Mouse (Mus musculus): ENCODE results near the gene Arhgef3. TPM values are rescaled to one million over a fixed set of nuclear protein-coding genes. Genes with fewer than 3 reads are reported as not detected.

Arhgef3 gene
- total RNA-seq, 2 experiments from 2014 or later: 29.9 to 44.1 TPM

GRCm38 (mm10) chr14:27379404-27379803 lies 264.7 kb downstream of the Arhgef3 start:
- peak in 1 of 2 experiments; percentile 37 for DNase-seq

GRCm38 (mm10) chr14:27381459-27381858 lies 266.8 kb downstream of the Arhgef3 start:
- no peak for DNase-seq

- no peak for DNase-seq
These were observed 268.7 kb downstream of the Arhgef3 start for GRCm38 (mm10) chr14:27383321-27383830.

- DNase-seq: no peak
These were observed 269.4 kb downstream of the Arhgef3 start for GRCm38 (mm10) chr14:27384143-27384542.

GRCm38 (mm10) chr14:27388616-27389015 lies 273.9 kb downstream of the Arhgef3 start:
- DNase-seq: no peak

GRCm38 (mm10) chr14:27389722-27390121 lies 275.0 kb downstream of the Arhgef3 start:
- no peak for DNase-seq

GRCm38 (mm10) chr14:27390663-27391062 lies 276.0 kb downstream of the Arhgef3 start:
- DNase-seq: no peak

GRCm38 (mm10) chr14:27391776-27392308 lies 277.1 kb downstream of the Arhgef3 start:
- no peak for DNase-seq

GRCm38 (mm10) chr14:27392660-27393059 lies 278.0 kb downstream of the Arhgef3 start:
- DNase-seq: no peak

GRCm38 (mm10) chr14:27393806-27394205 lies 279.1 kb downstream of the Arhgef3 start:
- DNase-seq: no peak

- DNase-seq: no peak
These were observed 281.7 kb downstream of the Arhgef3 start for GRCm38 (mm10) chr14:27396424-27396823.

- DNase-seq: no peak
These were observed 282.8 kb downstream of the Arhgef3 start for GRCm38 (mm10) chr14:27397526-27397925.

- no peak for DNase-seq
These were observed 285.8 kb downstream of the Arhgef3 start for GRCm38 (mm10) chr14:27400495-27400894.

GRCm38 (mm10) chr14:27401717-27402278 lies 287.1 kb downstream of the Arhgef3 start:
- DNase-seq: no peak

- no peak for DNase-seq
These were observed 287.9 kb downstream of the Arhgef3 start for GRCm38 (mm10) chr14:27402332-27403250.

GRCm38 (mm10) chr14:27405452-27405851 lies 290.8 kb downstream of the Arhgef3 start:
- no peak for DNase-seq

- no peak for DNase-seq
These were observed 291.2 kb downstream of the Arhgef3 start for GRCm38 (mm10) chr14:27405947-27406346.

- DNase-seq: no peak
These were observed 293.5 kb downstream of the Arhgef3 start for GRCm38 (mm10) chr14:27408240-27408639.

GRCm38 (mm10) chr14:27409662-27410061 lies 295.0 kb downstream of the Arhgef3 start:
- no peak for DNase-seq

- no peak for DNase-seq
These were observed 296.8 kb downstream of the Arhgef3 start for GRCm38 (mm10) chr14:27411492-27411891.

GRCm38 (mm10) chr14:27412699-27413098 lies 298.0 kb downstream of the Arhgef3 start:
- DNase-seq: no peak

- DNase-seq: no peak
These were observed 299.3 kb downstream of the Arhgef3 start for GRCm38 (mm10) chr14:27413961-27414360.

GRCm38 (mm10) chr14:27420816-27421215 lies 306.1 kb downstream of the Arhgef3 start:
- no peak for DNase-seq
